Mouse (Mus musculus) c-Kit-positive CD71-positive TER-119-positive erythroid progenitor cells, embryonic 14.5 days (primary cell): ENCODE results near the gene Ugt1a8.

ENCODE experiments used
- DNase-seq: peaks from one replicate; pipeline ENCODE4 v3.0.0-alpha.2; 2013; ENCODE audit warnings: low spot score

Gene Ugt1a8

GRCm38 (mm10) chr1:88260114-88260513 is 172.5 kb downstream of the Ugt1a8 start:
- DNase-seq = no peak

- no peak for DNase-seq
These were observed 173.2 kb downstream of the Ugt1a8 start for GRCm38 (mm10) chr1:88260604-88261377.

- no peak for DNase-seq
These were observed 174.1 kb downstream of the Ugt1a8 start for GRCm38 (mm10) chr1:88261706-88262105.

GRCm38 (mm10) chr1:88262255-88262654 is 174.6 kb downstream of the Ugt1a8 start:
- no peak for DNase-seq

GRCm38 (mm10) chr1:88262961-88263360 is 175.3 kb downstream of the Ugt1a8 start:
- DNase-seq = no peak

GRCm38 (mm10) chr1:88263778-88264177 is 176.2 kb downstream of the Ugt1a8 start:
- no peak for DNase-seq

- no peak for DNase-seq
These were observed 176.7 kb downstream of the Ugt1a8 start for GRCm38 (mm10) chr1:88264237-88264868.

GRCm38 (mm10) chr1:88264869-88265240 is 177.2 kb downstream of the Ugt1a8 start:
- no peak for DNase-seq

- no peak for DNase-seq
These were observed 178.5 kb downstream of the Ugt1a8 start for GRCm38 (mm10) chr1:88266123-88266522.

GRCm38 (mm10) chr1:88267489-88267888 is 179.9 kb downstream of the Ugt1a8 start:
- no peak for DNase-seq

GRCm38 (mm10) chr1:88268070-88268469 is 180.5 kb downstream of the Ugt1a8 start:
- no peak for DNase-seq
